Mouse (Mus musculus) frontal cortex, postnatal 36 days (tissue): ENCODE measurements around the gene B4galnt4.
"Not testable (repeated sequence)": the region's sequence is repeated elsewhere in the genome, so short reads cannot be mapped to it uniquely, and the experiment has no call there.

Experiments used
- DNase-seq, 2 experiments: peaks; one replicate each; pipeline ENCODE4 v3.0.0; 2022; ENCODE audit warnings: low spot score in 2 of 2

Gene B4galnt4

GRCm38 (mm10) chr7:141060426-141061242 is at the start of gene B4galnt4:
TSS of gene B4galnt4 (plus strand) at chr7:141061104.
- DNase-seq, result peak; percentile 92 to 95

- no peak for DNase-seq
Observed at GRCm38 (mm10) chr7:141011238-141011770, 49.6 kb upstream of the B4galnt4 start.

GRCm38 (mm10) chr7:141016707-141017697 is 43.9 kb upstream of the B4galnt4 start:
- no peak for DNase-seq

- DNase-seq, result not testable (repeated sequence)
Observed at GRCm38 (mm10) chr7:141017824-141018223, 43.1 kb upstream of the B4galnt4 start, which contains the start of gene Ifitm6. TSS of gene Ifitm6 (minus strand) at chr7:141017924.

GRCm38 (mm10) chr7:141019028-141019427 is 41.9 kb upstream of the B4galnt4 start:
- no peak for DNase-seq

GRCm38 (mm10) chr7:141021489-141022449 is 39.1 kb upstream of the B4galnt4 start:
- no peak for DNase-seq

GRCm38 (mm10) chr7:141024865-141025838 is 35.8 kb upstream of the B4galnt4 start:
- no peak for DNase-seq

GRCm38 (mm10) chr7:141026097-141026739 is 34.7 kb upstream of the B4galnt4 start:
- no peak for DNase-seq

GRCm38 (mm10) chr7:141026740-141027098 is 34.2 kb upstream of the B4galnt4 start:
- no peak for DNase-seq

- DNase-seq, result no peak
Observed at GRCm38 (mm10) chr7:141028831-141029230, 32.1 kb upstream of the B4galnt4 start, which contains the start of gene Gm17387. TSS of gene Gm17387 (plus strand) at chr7:141029131.

GRCm38 (mm10) chr7:141030390-141030789 is 30.5 kb upstream of the B4galnt4 start:
- DNase-seq, result no peak

- no peak for DNase-seq
Observed at GRCm38 (mm10) chr7:141032458-141033167, 28.3 kb upstream of the B4galnt4 start.

- DNase-seq, result not testable (repeated sequence)
Observed at GRCm38 (mm10) chr7:141036624-141037023, 24.3 kb upstream of the B4galnt4 start.

GRCm38 (mm10) chr7:141038090-141039032 is 22.5 kb upstream of the B4galnt4 start:
- DNase-seq, result no peak

GRCm38 (mm10) chr7:141039386-141040107 is 21.4 kb upstream of the B4galnt4 start:
- no peak for DNase-seq

GRCm38 (mm10) chr7:141040867-141041606 is 19.9 kb upstream of the B4galnt4 start:
- no peak for DNase-seq
